Mouse (Mus musculus) heart, adult 2 months (tissue): ENCODE measurements at regions not wholly inside any gene's neighbourhood (a gene's known extent, or its start where the extent isn't known, plus 50 kb on each side); places are given as distances from the start of the nearest gene placed in this dataset.

ENCODE experiments used
- CTCF ChIP-seq: fragments of 200-600 bp; IDR thresholded peaks from 2 replicates; pipeline ENCODE4 v1.8.1; 2022; ENCODE audit warnings: antibody characterized with exemption, mild to moderate bottlenecking, moderate library complexity
- EP300 ChIP-seq: fragments of 200-500 bp; IDR thresholded peaks from 2 replicates; pipeline ENCODE4 v1.6.1; 2011; ENCODE audit warnings: low read depth, low read length, control low read depth; ENCODE audit not compliant: insufficient read depth
- POLR2A ChIP-seq: fragments of 200-500 bp; IDR thresholded peaks from 2 replicates; pipeline ENCODE4 v1.6.1; 2011; ENCODE audit warnings: mild to moderate bottlenecking, low read depth, low read length, control low read depth; ENCODE audit not compliant: insufficient read depth

DNA sequence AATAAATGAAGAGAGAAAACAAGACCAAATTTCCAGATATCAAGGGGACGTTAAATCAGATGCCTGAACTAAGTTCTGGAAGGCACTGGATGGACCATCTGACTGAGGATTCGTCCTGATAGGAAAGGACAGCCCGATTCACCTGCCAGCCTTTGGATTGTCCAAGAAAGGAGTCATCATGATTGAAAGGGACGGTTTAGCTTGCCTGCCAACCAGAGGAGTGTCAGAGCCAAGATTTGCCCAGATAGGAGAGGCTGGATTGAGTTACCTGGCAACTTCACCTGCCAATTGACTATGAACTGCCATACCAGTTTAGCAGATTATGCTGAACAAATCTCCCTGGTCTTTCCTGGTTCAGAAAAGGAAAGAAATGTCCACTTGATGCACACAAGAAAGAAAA is 73.3 kb upstream of the Zwint start:
- TF ChIP-seq CTCF (no peak), POLR2A (no peak), EP300 (no peak)
